Mouse (Mus musculus) limb, embryonic 14.5 days (tissue): ENCODE measurements around the gene Gbx1. TPM values are rescaled to one million over a fixed set of nuclear protein-coding genes. Genes with fewer than 3 reads are reported as not detected.

Experiments used
- ATAC-seq: fragments of 200-750 bp; cut with Nextera tagmentation; 2 replicates; pipeline ENCODE4 v1.8.0; 2017; ENCODE audit warnings: low read depth, moderate number of reproducible peaks, moderate TSS enrichment; ENCODE audit not compliant: low FRiP score
- DNase-seq: peaks from one replicate; pipeline ENCODE4 v3.0.0-alpha.2; 2015; ENCODE audit warnings: low spot score
- H3K27ac ChIP-seq: fragments of 300-500 bp; sonication (generic); replicated peaks from 2 replicates; pipeline ENCODE4 v1.5.1; 2014; ENCODE audit warnings: low read depth, mild to moderate bottlenecking, low read length, moderate library complexity, mixed read lengths
- H3K27me3 ChIP-seq: fragments of 300-500 bp; sonication (generic); 2 replicates; pipeline ENCODE4 v1.6.1; 2014; ENCODE audit warnings: low read length, mixed read lengths; ENCODE audit not compliant: control insufficient read depth, insufficient read depth
- H3K36me3 ChIP-seq: fragments of 300-500 bp; sonication (generic); 2 replicates; pipeline ENCODE4 v1.6.1; 2014; ENCODE audit warnings: mild to moderate bottlenecking, low read length, moderate library complexity, mixed read lengths; ENCODE audit not compliant: control insufficient read depth, insufficient read depth
- H3K4me1 ChIP-seq: fragments of 300-500 bp; sonication (generic); 2 replicates; pipeline ENCODE4 v1.6.1; 2014; ENCODE audit warnings: antibody characterized with exemption, low read length, mixed read lengths; ENCODE audit not compliant: control insufficient read depth, insufficient read depth
- H3K4me2 ChIP-seq: fragments of 300-500 bp; sonication (generic); replicated peaks from 2 replicates; pipeline ENCODE4 v1.6.1; 2014; ENCODE audit warnings: low read depth, mild to moderate bottlenecking, low read length, moderate library complexity; ENCODE audit not compliant: severe bottlenecking
- H3K4me3 ChIP-seq: fragments of 300-500 bp; sonication (generic); replicated peaks from 2 replicates; pipeline ENCODE4 v1.5.1; 2014; ENCODE audit warnings: low read length
- H3K9ac ChIP-seq: fragments of 300-500 bp; sonication (generic); 2 replicates; pipeline ENCODE4 v1.6.1; 2014; ENCODE audit warnings: mild to moderate bottlenecking, low read depth, low read length, moderate library complexity; ENCODE audit not compliant: severe bottlenecking
- H3K9me3 ChIP-seq: fragments of 300-500 bp; sonication (generic); 2 replicates; pipeline ENCODE4 v1.6.1; 2016; ENCODE audit warnings: low read length; ENCODE audit not compliant: control insufficient read depth
- POLR2A ChIP-seq: fragments of 200-500 bp; IDR thresholded peaks from 2 replicates; pipeline ENCODE4 v1.8.0; 2012; ENCODE audit warnings: inconsistent platforms, mild to moderate bottlenecking, moderate library complexity, borderline replicate concordance; ENCODE audit not compliant: insufficient read depth, insufficient read length; ENCODE audit errors: extremely low read depth
- WGBS: fragments of 180-500 bp; shearing (Covaris S2); extraction: QIAGEN DNeasy Blood & Tissue Kit; methylation state at CpG from one replicate; pipeline ENCODE4 v1.1.7; 2014; 5-methylcytosine and 5-hydroxymethylcytosine counted together
- polyA plus RNA-seq, 2 experiments: library from polyadenylated mRNA; depleted of rRNA in 1 of 2; stranded (reverse) in 1 of 2; unstranded in 1 of 2; fragments of >200 nt; fragmentation: Nextera tagmentation in 1 of 2; extraction: Ambion mirVana in 1 of 2; gene quantifications; 2 replicates each; pipeline versions ENCODE4 v1.2.1 to v1.2.3; 2012 to 2014

Gbx1 gene
- polyA plus RNA-seq, 2 experiments, result 0.05 TPM; not detected in 1

GRCm38 (mm10) chr5:24530042-24530689 is 3.2 kb upstream of the Gbx1 start:
- no peaks in the 10 kb centered on the region for H3K36me3 ChIP-seq
- WGBS, result 20% methylated on average over 24 of the region's 24 CpGs
- no peak overlapping the region for H3K4me2 ChIP-seq
- H3K9ac ChIP-seq, result no peak overlapping the region
- ATAC-seq (peak; percentile 84), DNase-seq (peak; percentile 77)
- H3K4me1 ChIP-seq, result peaks cover 5% of the 10 kb centered on the region; the same call in 1 of the 2 replicates
- peaks cover 46% of the 10 kb centered on the region for H3K27me3 ChIP-seq
- no peaks in the 10 kb centered on the region for H3K9me3 ChIP-seq
- no peak overlapping the region for H3K4me3 ChIP-seq
- H3K27ac ChIP-seq, result no peak overlapping the region
- TF ChIP-seq POLR2A, result 0 out of 2 replicates have a peak, but pooled peaks have one; percentile 22

GRCm38 (mm10) chr5:24527780-24528179 is 778 bp upstream of the Gbx1 start:
- no peaks in the 10 kb centered on the region for H3K9me3 ChIP-seq
- ATAC-seq (no peak), DNase-seq (no peak)
- H3K27me3 ChIP-seq, result peaks cover 70% of the 10 kb centered on the region
- 13% methylated on average over 6 of the region's 6 CpGs for WGBS
- no peak overlapping the region for H3K4me2 ChIP-seq
- H3K4me3 ChIP-seq, result no peak overlapping the region
- no peaks in the 10 kb centered on the region for H3K36me3 ChIP-seq
- H3K27ac ChIP-seq, result no peak overlapping the region
- H3K9ac ChIP-seq, result no peak overlapping the region
- H3K4me1 ChIP-seq, result peaks cover 5% of the 10 kb centered on the region; the same call in 1 of the 2 replicates
- no peak for TF ChIP-seq POLR2A

GRCm38 (mm10) chr5:24526190-24526888 is 663 bp downstream of the Gbx1 start:
- no peak for TF ChIP-seq POLR2A
- Histone ChIP-seq H3K4me2 (peak overlapping the region; percentile 74), H3K4me1 (peaks cover 5% of the 10 kb centered on the region; the same call in 1 of the 2 replicates), H3K9me3 (no peaks in the 10 kb centered on the region), H3K4me3 (peak overlapping the region; percentile 39), H3K27ac (no peak overlapping the region), H3K27me3 (peaks cover 84% of the 10 kb centered on the region), H3K36me3 (no peaks in the 10 kb centered on the region), H3K9ac (peak overlapping the region; percentile 28; the same call in 1 of the 2 replicates)
- WGBS, result 1% methylated on average over 12 of the region's 109 CpGs
- no peak for DNase-seq
- ATAC-seq, result 0 out of 2 replicates have a peak, but pooled peaks have one; percentile 35

- no peak for TF ChIP-seq POLR2A
- ATAC-seq (no peak), DNase-seq (no peak)
- H3K27me3 ChIP-seq, result peaks cover 86% of the 10 kb centered on the region
- peak overlapping the region; percentile 74 for H3K4me2 ChIP-seq
- WGBS, result 6% methylated on average over 34 of the region's 34 CpGs
- 0 out of 2 replicates have a peak overlapping the region, but pooled peaks have one; percentile 28 for H3K9ac ChIP-seq
- H3K4me3 ChIP-seq, result peak overlapping the region; percentile 39
- H3K4me1 ChIP-seq, result peaks cover 5% of the 10 kb centered on the region; the same call in 1 of the 2 replicates
- no peak overlapping the region for H3K27ac ChIP-seq
- H3K9me3 ChIP-seq, result no peaks in the 10 kb centered on the region
- no peaks in the 10 kb centered on the region for H3K36me3 ChIP-seq
These were observed 1.4 kb downstream of the Gbx1 start for GRCm38 (mm10) chr5:24525360-24526189.

- WGBS, result 20% methylated on average over 4 of the region's 4 CpGs
- H3K27ac ChIP-seq, result no peak overlapping the region
- no peak overlapping the region for H3K9ac ChIP-seq
- H3K36me3 ChIP-seq, result no peaks in the 10 kb centered on the region
- H3K9me3 ChIP-seq, result no peaks in the 10 kb centered on the region
- ATAC-seq (no peak), DNase-seq (no peak)
- no peak for TF ChIP-seq POLR2A
- H3K4me3 ChIP-seq, result no peak overlapping the region
- H3K4me1 ChIP-seq, result peaks cover 5% of the 10 kb centered on the region; the same call in 1 of the 2 replicates
- H3K27me3 ChIP-seq, result peaks cover 86% of the 10 kb centered on the region
- no peak overlapping the region for H3K4me2 ChIP-seq
These were observed 2.5 kb downstream of the Gbx1 start for GRCm38 (mm10) chr5:24524522-24524921.
